Mouse (Mus musculus) lung, postnatal 25 days (tissue): Measurements from ENCODE around the gene Tcap.
"Not testable (repeated sequence)": the region's sequence is repeated elsewhere in the genome, so short reads cannot be mapped to it uniquely, and the experiment has no call there.

ENCODE experiments used
- DNase-seq: peaks from one replicate; pipeline ENCODE4 v3.0.0; 2022; ENCODE audit warnings: low spot score

Tcap gene

GRCm38 (mm10) chr11:98381651-98382050 lies 2.0 kb upstream of the Tcap start:
- DNase-seq, result no peak

- not testable (repeated sequence) for DNase-seq
These were observed 1.2 kb upstream of the Tcap start for GRCm38 (mm10) chr11:98382405-98382804.

- DNase-seq, result no peak
These were observed 605 bp downstream of the Tcap start for GRCm38 (mm10) chr11:98384216-98384615.

GRCm38 (mm10) chr11:98384721-98385637 lies 1.4 kb downstream of the Tcap start:
- no peak for DNase-seq

- no peak for DNase-seq
These were observed 2.3 kb downstream of the Tcap start, which contains the start of gene Pnmt for GRCm38 (mm10) chr11:98385638-98386585. TSS of gene Pnmt (plus strand) at chr11:98386450.

- no peak for DNase-seq
These were observed 3.0 kb downstream of the Tcap start for GRCm38 (mm10) chr11:98386596-98386995.

GRCm38 (mm10) chr11:98387056-98387577 lies 3.5 kb downstream of the Tcap start:
- no peak for DNase-seq

- peak; percentile 34 for DNase-seq
These were observed 4.7 kb downstream of the Tcap start for GRCm38 (mm10) chr11:98388282-98388681.

GRCm38 (mm10) chr11:98389221-98389780 lies 5.7 kb downstream of the Tcap start:
- peak; percentile 55 for DNase-seq

- DNase-seq, result no peak
These were observed 6.5 kb downstream of the Tcap start for GRCm38 (mm10) chr11:98390141-98390540.

- no peak for DNase-seq
These were observed 8.4 kb downstream of the Tcap start for GRCm38 (mm10) chr11:98392034-98392433.

GRCm38 (mm10) chr11:98392645-98393044 lies 9.0 kb downstream of the Tcap start:
- no peak for DNase-seq

GRCm38 (mm10) chr11:98393317-98393716 lies 9.7 kb downstream of the Tcap start:
- peak; percentile 59 for DNase-seq

- no peak for DNase-seq
These were observed 10.7 kb downstream of the Tcap start for GRCm38 (mm10) chr11:98394301-98394700.

- DNase-seq, result no peak
These were observed 11.4 kb downstream of the Tcap start for GRCm38 (mm10) chr11:98395041-98395440.

GRCm38 (mm10) chr11:98397946-98398345 lies 14.3 kb downstream of the Tcap start:
- no peak for DNase-seq

GRCm38 (mm10) chr11:98400161-98400726 lies 16.6 kb downstream of the Tcap start, which contains the start of gene Pgap3:
TSS of gene Pgap3 (minus strand) at chr11:98400490.
- peak; percentile 86 for DNase-seq

GRCm38 (mm10) chr11:98400816-98401215 lies 17.2 kb downstream of the Tcap start:
- DNase-seq, result no peak

GRCm38 (mm10) chr11:98406621-98407020 lies 23.0 kb downstream of the Tcap start:
- no peak for DNase-seq

GRCm38 (mm10) chr11:98408872-98409271 lies 25.3 kb downstream of the Tcap start:
- DNase-seq, result no peak

GRCm38 (mm10) chr11:98409341-98409822 lies 25.8 kb downstream of the Tcap start:
- no peak for DNase-seq
